Mouse (Mus musculus): ENCODE measurements at regions not wholly inside any gene's neighbourhood (a gene's known extent, or its start where the extent isn't known, plus 50 kb on each side); places are given as distances from the start of the nearest gene placed in this dataset.

GRCm38 (mm10) chr2:12049386-12049785 lies 252.3 kb downstream of the Itga8 start:
- DNase-seq: no peak

- DNase-seq: no peak
Observed at GRCm38 (mm10) chr2:12049972-12050371, 251.8 kb downstream of the Itga8 start.

- DNase-seq: no peak
Observed at GRCm38 (mm10) chr2:12053404-12054164, 248.1 kb downstream of the Itga8 start.

- no peak for DNase-seq
Observed at GRCm38 (mm10) chr2:12054165-12054500, 247.6 kb downstream of the Itga8 start.
